In the genomic region with DNA sequence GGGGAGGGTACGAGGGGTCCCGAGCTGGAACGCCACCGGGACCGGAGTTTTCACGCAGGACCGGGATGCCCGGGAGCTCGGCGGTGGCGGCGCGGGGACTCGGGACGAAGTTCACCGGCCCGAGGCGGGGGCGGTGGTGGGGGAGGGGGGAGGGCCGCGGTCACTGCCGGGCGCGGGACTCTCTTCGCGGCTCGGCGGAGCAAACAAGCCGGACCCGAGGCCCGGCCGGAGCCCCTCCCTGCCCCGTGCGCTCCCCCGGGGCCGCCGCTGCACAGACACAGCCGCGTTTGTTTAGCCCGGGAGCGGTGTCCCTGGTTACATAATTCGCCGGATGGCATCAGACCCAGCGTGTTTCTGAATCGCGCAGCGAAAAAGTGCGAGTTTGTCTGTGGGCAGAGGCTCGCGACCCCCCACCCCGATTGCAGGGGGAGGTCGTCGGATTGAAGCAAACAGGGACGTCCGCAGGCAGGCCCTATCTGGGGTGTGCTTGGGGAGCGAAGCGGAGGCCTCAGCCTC, we compare ENCODE assay signal across 8 mouse cellular contexts. TPM values are rescaled to one million over a fixed set of nuclear protein-coding genes. Genes with fewer than 3 reads are reported as not detected.
DNase-seq lines count a peak whose midpoint lies in the region; ATAC-seq and TF ChIP-seq lines count a peak whose summit lies in the region.

No protein-coding gene starts in this region.

- TF ChIP-seq CTCF in lung, postnatal 0 days (IDR thresholded peaks at IDR 0.05) = no peak

- no peaks in the 10 kb centered on the region for H3K36me3 ChIP-seq in heart, embryonic 14.5 days (ENCODE audit: control insufficient read depth, insufficient read depth, low read length)
- H3K36me3 ChIP-seq in lung, postnatal 0 days (ENCODE audit: insufficient read depth, low read length) = no peaks in the 10 kb centered on the region

- H3K27ac ChIP-seq in heart, embryonic 14.5 days (replicated peaks in 1 of 2; ENCODE audit: control insufficient read depth in 1 of 2, insufficient read depth in 1 of 2, low read depth in 2 of 2, low read length in 2 of 2) = peak overlapping the region; percentile 98 to 100
- peak overlapping the region; percentile 100 for H3K27ac ChIP-seq in lung, postnatal 0 days (ENCODE audit: low read length)

- WGBS in heart, embryonic 14.5 days = under 1% methylated on average over 50 of the region's 57 CpGs
- WGBS in lung, postnatal 0 days = 0% methylated on average over 29 of the region's 57 CpGs

- no peak for TF ChIP-seq EP300 in lung, postnatal 0 days (IDR thresholded peaks at IDR 0.05)

- H3K4me1 ChIP-seq in heart, embryonic 14.5 days (ENCODE audit: control insufficient read depth in 2 of 2, insufficient read depth in 2 of 2, low read length in 2 of 2) = peaks cover 39 to 48% of the 10 kb centered on the region in 2 experiments
- H3K4me1 ChIP-seq in lung, postnatal 0 days (ENCODE audit: insufficient read depth, low read depth, low read length) = peaks cover 29% of the 10 kb centered on the region

- peak overlapping the region; percentile 99 for H3K9ac ChIP-seq in heart, embryonic 14.5 days (ENCODE audit: low read length)
- peak overlapping the region; percentile 99 for H3K9ac ChIP-seq in lung, postnatal 0 days (replicated peaks; ENCODE audit: low read depth)

- no peak for ATAC-seq in heart, embryonic 14.5 days (ENCODE audit: insufficient number of reproducible peaks, insufficient read depth, low FRiP score, low read depth)
- ATAC-seq in lung, postnatal 0 days = no peak
- no peak for ATAC-seq in erythroid progenitor cell, adult 5-6 weeks (replicated peaks; ENCODE audit: low FRiP score, poor library complexity, severe bottlenecking)

- peak overlapping the region; percentile 95 to 97 for H3K4me3 ChIP-seq in heart, embryonic 14.5 days (ENCODE audit: control insufficient read depth in 1 of 2, insufficient read depth in 1 of 2, low read depth in 1 of 2, low read length in 2 of 2)
- H3K4me3 ChIP-seq in lung, postnatal 0 days (ENCODE audit: low read depth, low read length) = peak overlapping the region; percentile 98

- no peaks in the 10 kb centered on the region for H3K9me3 ChIP-seq in heart, embryonic 14.5 days (ENCODE audit: control insufficient read depth, low read length)
- no peaks in the 10 kb centered on the region for H3K9me3 ChIP-seq in lung, postnatal 0 days (ENCODE audit: low read length)

- peak overlapping the region; percentile 82 for H3K4me2 ChIP-seq in heart, embryonic 14.5 days (ENCODE audit: low read length)
- H3K4me2 ChIP-seq in lung, postnatal 0 days (replicated peaks; ENCODE audit: low read depth, low read length) = peak overlapping the region; percentile 80

- peak; percentile 44 for DNase-seq in A20 (ENCODE audit: low read depth, low spot score)
- DNase-seq in Muller cell, postnatal 12 days (ENCODE audit: inconsistent ontology term) = peak; percentile 64
- peak; percentile 73 for DNase-seq in embryo, embryonic 11 days
- DNase-seq in layer of hippocampus, adult 9-11 months = peak; percentile 62
- DNase-seq in lung, postnatal 0 days (ENCODE audit: low spot score) = no peak
- DNase-seq in right cerebral cortex, postnatal 36 days (ENCODE audit: low spot score in 2 of 2) = peak; percentile 46 to 55

- no peaks in the 10 kb centered on the region for H3K27me3 ChIP-seq in heart, embryonic 14.5 days (ENCODE audit: control insufficient read depth, insufficient read depth, low read length)
- H3K27me3 ChIP-seq in lung, postnatal 0 days (replicated peaks; ENCODE audit: insufficient read depth, low read length) = no peaks in the 10 kb centered on the region

RNA-seq across cellular contexts. Expression of a gene that starts 1.2 kb away (rescaled TPM):
- 60.4 and 64.4 TPM in 2 replicates for polyA plus RNA-seq in heart, embryonic 14.5 days (2014; fragmentation: Nextera tagmentation; extraction: Ambion mirVana)
- 63.9 and 67.9 TPM in 2 replicates for polyA plus RNA-seq in lung, postnatal 0 days (2015; fragmentation: Nextera tagmentation; extraction: Ambion mirVana)
- total RNA-seq in erythroid progenitor cell, adult 5-6 weeks (2015; ENCODE audit: low replicate concordance) = 18.0 and 19.7 TPM in 2 replicates
- total RNA-seq in erythroid progenitor cell, adult 5-6 weeks (2017; ENCODE audit: low replicate concordance) = 8.5 and 10.3 TPM in 2 replicates

RNA-seq across cellular contexts. Expression of a gene that starts 20.8 kb away (rescaled TPM):
- 0.19 and 0.39 TPM in 2 replicates for polyA plus RNA-seq in heart, embryonic 14.5 days (2014; fragmentation: Nextera tagmentation; extraction: Ambion mirVana)
- 0.13 and 0.15 TPM in 2 replicates for polyA plus RNA-seq in lung, postnatal 0 days (2015; fragmentation: Nextera tagmentation; extraction: Ambion mirVana)
- not detected in 2 replicates for total RNA-seq in erythroid progenitor cell, adult 5-6 weeks (2015; ENCODE audit: low replicate concordance)
- total RNA-seq in erythroid progenitor cell, adult 5-6 weeks (2017; ENCODE audit: low replicate concordance) = not detected in 2 replicates

RNA-seq across cellular contexts. Expression of a gene that starts 50.9 kb away (rescaled TPM):
- 84.6 and 85.0 TPM in 2 replicates for polyA plus RNA-seq in heart, embryonic 14.5 days (2014; fragmentation: Nextera tagmentation; extraction: Ambion mirVana)
- polyA plus RNA-seq in lung, postnatal 0 days (2015; fragmentation: Nextera tagmentation; extraction: Ambion mirVana) = 39.1 and 42.3 TPM in 2 replicates
- total RNA-seq in erythroid progenitor cell, adult 5-6 weeks (2015; ENCODE audit: low replicate concordance) = 12.6 and 14.4 TPM in 2 replicates
- total RNA-seq in erythroid progenitor cell, adult 5-6 weeks (2017; ENCODE audit: low replicate concordance) = 4.2 and 6.5 TPM in 2 replicates
